Mouse (Mus musculus): ENCODE data around the gene Gm45837.

GRCm38 (mm10) chr7:101535102-101535501 lies 124.4 kb downstream of the Gm45837 start:
- TF ChIP-seq CTCF (IDR thresholded peaks at IDR 0.05 in 2 of 3, conservative IDR thresholded peaks at IDR 0.05 in 1 of 3; ENCODE audit: control insufficient read depth in 1 of 3, insufficient read depth in 1 of 3, low read depth in 2 of 3, low read length in 3 of 3, poor library complexity in 1 of 3, severe bottlenecking in 1 of 3) (no peak), ZNF384 (IDR thresholded peaks at IDR 0.05; ENCODE audit: low read depth, low read length) (no peak), POLR2A (IDR thresholded peaks at IDR 0.05; ENCODE audit: control insufficient read depth in 1 of 2, insufficient read depth in 1 of 2, low read depth in 1 of 2, low read length in 2 of 2, poor library complexity in 1 of 2) (no peak), GATA1 (IDR thresholded peaks at IDR 0.05; ENCODE audit: low read depth, low read length) (no peak), MAX (IDR thresholded peaks at IDR 0.05; ENCODE audit: low read length) (no peak), EP300 (IDR thresholded peaks at IDR 0.05; ENCODE audit: low read depth in 1 of 2, low read length in 2 of 2) (no peak)

All from MEL (cell line).